Mouse (Mus musculus) hindbrain, embryonic 12.5 days (tissue): Measurements from ENCODE around the gene Aff1. TPM values are rescaled to one million over a fixed set of nuclear protein-coding genes. Genes with fewer than 3 reads are reported as not detected.
A peak's percentile ranks its signal among the peaks of the same experiment; 100 is the strongest.

ENCODE experiments used
- ATAC-seq: fragments of 200-750 bp; cut with Nextera tagmentation; 2 replicates; pipeline ENCODE4 v1.8.0; 2017; ENCODE audit warnings: moderate TSS enrichment; ENCODE audit not compliant: low FRiP score
- H3K27ac ChIP-seq: fragments of 300-500 bp; sonication (generic); 2 replicates; pipeline ENCODE4 v1.5.1; 2016; ENCODE audit warnings: mild to moderate bottlenecking
- H3K27me3 ChIP-seq: fragments of 300-500 bp; sonication (generic); 2 replicates; pipeline ENCODE4 v1.6.1; 2016; ENCODE audit warnings: mild to moderate bottlenecking
- H3K36me3 ChIP-seq: fragments of 300-500 bp; sonication (generic); 2 replicates; pipeline ENCODE4 v1.6.1; 2016; ENCODE audit warnings: mild to moderate bottlenecking
- H3K4me1 ChIP-seq: fragments of 300-500 bp; sonication (generic); 2 replicates; pipeline ENCODE4 v1.6.1; 2016
- H3K4me2 ChIP-seq: fragments of 300-500 bp; sonication (generic); replicated peaks from 2 replicates; pipeline ENCODE4 v1.6.1; 2016; ENCODE audit warnings: mild to moderate bottlenecking
- H3K4me3 ChIP-seq: fragments of 300-500 bp; sonication (generic); 2 replicates; pipeline ENCODE4 v1.5.1; 2016; ENCODE audit warnings: mild to moderate bottlenecking
- H3K9ac ChIP-seq: fragments of 300-500 bp; sonication (generic); 2 replicates; pipeline ENCODE4 v1.6.1; 2016; ENCODE audit warnings: mild to moderate bottlenecking, moderate library complexity
- H3K9me3 ChIP-seq: fragments of 300-500 bp; sonication (generic); replicated peaks from 2 replicates; pipeline ENCODE4 v1.6.1; 2016; ENCODE audit warnings: mild to moderate bottlenecking
- WGBS: fragments of 180-500 bp; shearing (Covaris S2); methylation state at CpG from one replicate; pipeline ENCODE4 v1.1.7; 2016; 5-methylcytosine and 5-hydroxymethylcytosine counted together
- polyA plus RNA-seq: library from polyadenylated mRNA; unstranded; fragments of >200 nt; fragmentation: Nextera tagmentation; extraction: Ambion mirVana; gene quantifications from 2 replicates; pipeline ENCODE4 v1.2.1, GENCODE M21; 2016

Gene Aff1
- 5.4 and 7.7 TPM in 2 replicates for polyA plus RNA-seq

- no peak within 1 kb of the TSS for H3K27ac ChIP-seq
- no peaks in the 10 kb centered on the region for H3K36me3 ChIP-seq
- H3K4me2 ChIP-seq = peak within 1 kb of the TSS; percentile 98
- peaks cover 16% of the 10 kb centered on the region for H3K4me1 ChIP-seq
- peak within 1 kb of the TSS; percentile 53 for H3K9ac ChIP-seq
- no peaks in the 10 kb centered on the region for H3K9me3 ChIP-seq
- peaks cover 27% of the 10 kb centered on the region for H3K27me3 ChIP-seq
- H3K4me3 ChIP-seq = peak within 1 kb of the TSS; percentile 59
- 4% methylated on average over 47 of the region's 50 CpGs for WGBS
- peak; percentile 90 for ATAC-seq
These were observed at the start of gene Aff1 for GRCm38 (mm10) chr5:103691624-103692530. TSS of gene Aff1 (plus strand) at chr5:103692374.

DNA sequence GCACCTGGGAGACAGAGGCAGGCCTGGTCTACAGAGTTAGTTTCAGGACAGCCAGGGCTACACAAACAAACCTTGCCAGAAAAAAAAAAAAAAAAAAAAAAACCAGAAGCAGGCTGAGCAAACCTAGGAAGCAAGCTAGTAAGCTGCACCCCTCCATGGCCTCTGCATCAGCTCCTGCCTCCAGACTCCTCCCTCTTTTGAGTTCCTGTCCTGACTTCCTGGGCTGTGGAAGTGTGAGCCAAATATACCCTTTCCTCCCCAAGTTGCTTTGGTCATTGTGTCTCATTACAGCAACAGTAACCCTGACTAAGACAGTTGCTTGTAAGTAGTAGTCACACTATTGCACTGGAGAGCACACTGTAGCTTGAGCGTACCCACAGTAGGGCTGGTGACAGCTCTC, 48.0 kb upstream of the Aff1 start:
- Histone ChIP-seq H3K4me3 (no peak overlapping the region), H3K36me3 (no peaks in the 10 kb centered on the region), H3K4me2 (no peak overlapping the region), H3K4me1 (0 out of 2 replicates have a peak, but pooled peaks cover 2% of the 10 kb centered on the region), H3K27me3 (no peaks in the 10 kb centered on the region), H3K27ac (no peak overlapping the region), H3K9me3 (no peaks in the 10 kb centered on the region), H3K9ac (no peak overlapping the region)
- 94% methylated on average over 1 of the region's 1 CpGs for WGBS
- no peak for ATAC-seq

- no peak overlapping the region for H3K27ac ChIP-seq
- no peaks in the 10 kb centered on the region for H3K27me3 ChIP-seq
- H3K4me2 ChIP-seq = no peak overlapping the region
- H3K4me1 ChIP-seq = 0 out of 2 replicates have a peak, but pooled peaks cover 2% of the 10 kb centered on the region
- no peak overlapping the region for H3K4me3 ChIP-seq
- ATAC-seq = no peak
- H3K36me3 ChIP-seq = no peaks in the 10 kb centered on the region
- no peaks in the 10 kb centered on the region for H3K9me3 ChIP-seq
- WGBS = 93% methylated on average over 3 of the region's 3 CpGs
- no peak overlapping the region for H3K9ac ChIP-seq
These were observed 44.9 kb upstream of the Aff1 start for GRCm38 (mm10) chr5:103647320-103647719.

GRCm38 (mm10) chr5:103654225-103654624, 37.9 kb upstream of the Aff1 start:
- Histone ChIP-seq H3K4me3 (no peak overlapping the region), H3K9ac (no peak overlapping the region), H3K27me3 (0 out of 2 replicates have a peak, but pooled peaks cover 3% of the 10 kb centered on the region), H3K36me3 (no peaks in the 10 kb centered on the region), H3K4me2 (no peak overlapping the region), H3K9me3 (no peaks in the 10 kb centered on the region), H3K27ac (no peak overlapping the region), H3K4me1 (peaks cover 6% of the 10 kb centered on the region; the same call in 1 of the 2 replicates)
- WGBS = 28% methylated on average over 6 of the region's 6 CpGs
- no peak for ATAC-seq

- H3K36me3 ChIP-seq = no peaks in the 10 kb centered on the region
- no peaks in the 10 kb centered on the region for H3K9me3 ChIP-seq
- 0 out of 2 replicates have a peak overlapping the region, but pooled peaks have one; percentile 75 for H3K9ac ChIP-seq
- peak overlapping the region; percentile 64 for H3K4me3 ChIP-seq
- no peak overlapping the region for H3K27ac ChIP-seq
- H3K4me2 ChIP-seq = peak overlapping the region; percentile 96
- H3K4me1 ChIP-seq = peaks cover 6% of the 10 kb centered on the region; the same call in 1 of the 2 replicates
- WGBS = 65% methylated on average over 4 of the region's 4 CpGs
- ATAC-seq = no peak
- 0 out of 2 replicates have a peak, but pooled peaks cover 3% of the 10 kb centered on the region for H3K27me3 ChIP-seq
These were observed 37.4 kb upstream of the Aff1 start for GRCm38 (mm10) chr5:103654780-103655179.

DNA sequence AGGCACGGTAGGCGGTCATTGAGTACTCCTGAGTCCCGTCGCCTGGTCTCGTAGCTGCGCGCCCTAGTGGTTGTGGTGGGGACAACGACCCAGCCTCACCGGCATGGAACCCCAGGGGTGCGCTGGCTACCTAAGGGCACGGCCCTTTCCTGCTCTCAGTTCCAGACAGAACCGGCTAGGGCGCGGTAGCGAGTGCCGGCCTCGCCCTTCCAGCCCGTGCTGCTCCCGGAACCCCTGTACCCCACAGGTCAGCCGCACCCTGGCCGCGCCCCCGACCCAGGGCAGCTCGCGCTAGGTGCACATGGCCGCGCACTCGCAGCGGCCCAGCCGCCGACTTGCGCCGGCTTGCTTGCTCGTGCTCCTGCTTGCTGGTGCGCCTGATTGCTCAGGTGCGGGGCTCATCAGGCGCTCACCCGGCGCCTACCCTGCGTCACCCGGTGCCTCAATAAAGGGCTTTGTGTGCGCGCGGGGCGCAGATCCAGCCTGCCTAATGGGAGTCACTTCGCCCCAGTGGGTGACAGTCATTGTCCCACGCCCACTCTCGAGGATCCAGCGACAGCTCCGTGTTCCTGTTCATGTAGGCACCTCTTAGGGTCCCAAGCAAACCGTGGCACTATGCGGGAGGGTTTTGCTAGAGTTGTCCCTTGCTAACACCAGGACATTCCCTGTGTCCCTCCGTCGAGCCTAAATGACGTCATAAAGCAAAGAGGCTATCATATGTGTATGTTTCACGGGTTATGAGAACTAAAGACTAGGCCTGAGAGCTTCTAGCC, 36.6 kb upstream of the Aff1 start, which contains the start of gene 1700016H13Rik:
1700016H13Rik (minus strand) TSS at position 665 of the 773 bp plus-strand sequence.
- H3K27me3 ChIP-seq = 0 out of 2 replicates have a peak, but pooled peaks cover 3% of the 10 kb centered on the region
- H3K9me3 ChIP-seq = no peaks in the 10 kb centered on the region
- H3K36me3 ChIP-seq = no peaks in the 10 kb centered on the region
- H3K4me3 ChIP-seq = peak within 1 kb of the TSS; percentile 64
- H3K9ac ChIP-seq = peak within 1 kb of the TSS; percentile 75
- peak within 1 kb of the TSS; percentile 96 for H3K4me2 ChIP-seq
- peak within 1 kb of the TSS; percentile 30; the same call in 1 of the 2 replicates for H3K27ac ChIP-seq
- 1% methylated on average over 55 of the region's 56 CpGs for WGBS
- H3K4me1 ChIP-seq = peaks cover 6% of the 10 kb centered on the region; the same call in 1 of the 2 replicates
- ATAC-seq = peak; percentile 81

- Histone ChIP-seq H3K27ac (no peak overlapping the region), H3K36me3 (no peaks in the 10 kb centered on the region), H3K27me3 (0 out of 2 replicates have a peak, but pooled peaks cover 3% of the 10 kb centered on the region), H3K9me3 (no peaks in the 10 kb centered on the region), H3K9ac (no peak overlapping the region), H3K4me1 (peaks cover 6% of the 10 kb centered on the region; the same call in 1 of the 2 replicates), H3K4me3 (no peak overlapping the region), H3K4me2 (no peak overlapping the region)
- ATAC-seq = no peak
- 71% methylated on average over 5 of the region's 5 CpGs for WGBS
These were observed 33.3 kb upstream of the Aff1 start for GRCm38 (mm10) chr5:103658921-103659320.

GRCm38 (mm10) chr5:103659571-103659970, 32.6 kb upstream of the Aff1 start:
- H3K4me2 ChIP-seq = no peak overlapping the region
- peaks cover 6% of the 10 kb centered on the region; the same call in 1 of the 2 replicates for H3K4me1 ChIP-seq
- no peaks in the 10 kb centered on the region for H3K36me3 ChIP-seq
- H3K27me3 ChIP-seq = 0 out of 2 replicates have a peak, but pooled peaks cover 3% of the 10 kb centered on the region
- 48% methylated on average over 3 of the region's 3 CpGs for WGBS
- no peak overlapping the region for H3K27ac ChIP-seq
- H3K4me3 ChIP-seq = no peak overlapping the region
- no peaks in the 10 kb centered on the region for H3K9me3 ChIP-seq
- no peak for ATAC-seq
- no peak overlapping the region for H3K9ac ChIP-seq

DNA sequence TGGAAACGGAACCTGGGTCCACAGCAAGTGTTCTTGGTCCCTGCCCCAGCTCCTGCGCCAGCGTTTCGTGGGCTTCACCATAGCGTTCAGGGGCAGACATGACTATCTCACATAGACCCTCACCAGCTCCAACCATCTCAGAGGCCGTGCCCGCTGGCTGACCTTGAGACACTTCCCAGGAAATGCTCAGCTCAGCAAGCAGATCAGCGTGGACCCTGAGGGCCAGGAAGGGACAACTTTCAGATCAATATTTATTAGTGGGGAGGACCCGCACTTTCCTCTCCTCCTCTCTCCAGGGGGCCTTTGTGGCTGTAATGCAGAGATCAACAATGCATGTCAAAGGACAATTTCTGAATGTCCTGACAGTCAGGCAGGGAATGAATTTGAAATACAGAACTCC, 27.2 kb upstream of the Aff1 start:
- no peak for ATAC-seq
- Histone ChIP-seq H3K27me3 (no peaks in the 10 kb centered on the region; the same call in none of the 2 replicates), H3K9ac (no peak overlapping the region), H3K27ac (no peak overlapping the region), H3K4me2 (no peak overlapping the region), H3K36me3 (no peaks in the 10 kb centered on the region), H3K9me3 (no peaks in the 10 kb centered on the region), H3K4me3 (no peak overlapping the region), H3K4me1 (no peaks in the 10 kb centered on the region)
- 67% methylated on average over 9 of the region's 9 CpGs for whole genome bisulfite sequencing

DNA sequence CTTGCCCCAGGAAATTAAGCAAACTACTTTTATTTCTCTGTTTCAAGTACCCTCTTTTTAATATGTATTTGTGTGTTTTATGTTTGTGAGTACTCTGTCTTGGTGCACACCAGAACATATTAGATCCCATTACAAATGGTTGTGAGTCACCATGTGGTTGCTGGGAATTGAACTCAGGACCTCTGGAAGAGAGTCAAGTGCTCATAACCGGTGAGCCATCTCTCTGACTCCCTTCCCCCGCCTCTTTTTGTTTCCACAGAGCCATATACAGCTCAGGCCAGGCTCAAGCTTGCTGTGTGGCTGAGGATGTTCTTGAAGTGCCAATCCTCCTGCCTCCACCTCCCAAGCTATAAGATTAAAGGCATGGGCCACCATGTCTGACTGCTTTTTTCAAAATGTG, 26.3 kb upstream of the Aff1 start:
- no peak for ATAC-seq
- WGBS = 89% methylated on average over 2 of the region's 2 CpGs
- Histone ChIP-seq H3K36me3 (no peaks in the 10 kb centered on the region), H3K4me2 (no peak overlapping the region), H3K9me3 (no peaks in the 10 kb centered on the region), H3K4me1 (no peaks in the 10 kb centered on the region), H3K27ac (no peak overlapping the region), H3K9ac (no peak overlapping the region), H3K4me3 (no peak overlapping the region), H3K27me3 (no peaks in the 10 kb centered on the region; the same call in none of the 2 replicates)

DNA sequence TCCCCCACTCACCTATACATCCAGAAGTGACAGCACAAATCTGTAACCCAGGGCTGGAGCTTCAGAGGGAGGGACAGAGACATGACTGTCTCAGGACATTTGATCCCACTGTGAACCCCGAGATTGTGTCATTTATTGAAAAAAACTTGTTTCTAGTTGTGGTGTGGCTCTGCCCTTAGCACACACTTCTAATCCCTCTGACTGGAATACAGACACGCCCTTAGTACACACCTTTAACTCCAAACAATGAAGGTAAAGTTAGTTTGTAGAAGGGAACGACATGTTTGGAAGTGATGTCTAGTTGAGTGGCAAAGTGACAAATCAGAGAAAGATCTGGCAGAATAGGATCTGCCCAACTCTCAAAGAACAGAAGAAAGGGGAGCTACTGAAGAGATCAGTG, 20.3 kb upstream of the Aff1 start:
- no peak overlapping the region for H3K4me3 ChIP-seq
- no peak overlapping the region for H3K9ac ChIP-seq
- no peaks in the 10 kb centered on the region for H3K36me3 ChIP-seq
- H3K9me3 ChIP-seq = no peaks in the 10 kb centered on the region
- no peak overlapping the region for H3K4me2 ChIP-seq
- H3K4me1 ChIP-seq = no peaks in the 10 kb centered on the region
- no peaks in the 10 kb centered on the region for H3K27me3 ChIP-seq
- ATAC-seq = no peak
- H3K27ac ChIP-seq = no peak overlapping the region
- WGBS = 74% methylated on average over 3 of the region's 3 CpGs

GRCm38 (mm10) chr5:103673611-103674010, 18.6 kb upstream of the Aff1 start:
- no peak overlapping the region for H3K9ac ChIP-seq
- H3K4me3 ChIP-seq = no peak overlapping the region
- no peaks in the 10 kb centered on the region for H3K27me3 ChIP-seq
- 87% methylated on average over 4 of the region's 4 CpGs for WGBS
- H3K27ac ChIP-seq = no peak overlapping the region
- H3K4me1 ChIP-seq = no peaks in the 10 kb centered on the region
- no peak overlapping the region for H3K4me2 ChIP-seq
- no peaks in the 10 kb centered on the region for H3K36me3 ChIP-seq
- no peak for ATAC-seq
- no peaks in the 10 kb centered on the region for H3K9me3 ChIP-seq
